Mouse (Mus musculus) midbrain, embryonic 12.5 days (tissue): ENCODE data around the gene Ptrh2. TPM values are rescaled to one million over a fixed set of nuclear protein-coding genes. Genes with fewer than 3 reads are reported as not detected.

Source experiments
- ATAC-seq: fragments of 200-750 bp; cut with Nextera tagmentation; 2 replicates; pipeline ENCODE4 v1.8.0; 2017; ENCODE audit warnings: low read depth, moderate TSS enrichment, moderate library complexity; ENCODE audit not compliant: low FRiP score
- H3K27ac ChIP-seq: fragments of 300-500 bp; sonication (generic); replicated peaks from 2 replicates; pipeline ENCODE4 v1.5.1; 2016; ENCODE audit warnings: mild to moderate bottlenecking
- H3K27me3 ChIP-seq: fragments of 300-500 bp; sonication (generic); 2 replicates; pipeline ENCODE4 v1.6.1; 2016; ENCODE audit warnings: mild to moderate bottlenecking
- H3K36me3 ChIP-seq: fragments of 300-500 bp; sonication (generic); 2 replicates; pipeline ENCODE4 v1.6.1; 2016
- H3K4me1 ChIP-seq: fragments of 300-500 bp; sonication (generic); 2 replicates; pipeline ENCODE4 v1.6.1; 2016
- H3K4me2 ChIP-seq: fragments of 300-500 bp; sonication (generic); replicated peaks from 2 replicates; pipeline ENCODE4 v1.6.1; 2016; ENCODE audit warnings: mild to moderate bottlenecking, moderate library complexity
- H3K4me3 ChIP-seq: fragments of 300-500 bp; sonication (generic); 2 replicates; pipeline ENCODE4 v1.5.1; 2016; ENCODE audit warnings: mild to moderate bottlenecking
- H3K9ac ChIP-seq: fragments of 300-500 bp; sonication (generic); replicated peaks from 2 replicates; pipeline ENCODE4 v1.6.1; 2016; ENCODE audit warnings: mild to moderate bottlenecking, moderate library complexity
- H3K9me3 ChIP-seq: fragments of 300-500 bp; sonication (generic); 2 replicates; pipeline ENCODE4 v1.6.1; 2016; ENCODE audit warnings: mild to moderate bottlenecking
- WGBS: fragments of 180-500 bp; shearing (Covaris S2); methylation state at CpG from one replicate; pipeline ENCODE4 v1.1.7; 2016; 5-methylcytosine and 5-hydroxymethylcytosine counted together
- polyA plus RNA-seq: library from polyadenylated mRNA; unstranded; fragments of >200 nt; fragmentation: Nextera tagmentation; extraction: Ambion mirVana; gene quantifications from 2 replicates; pipeline ENCODE4 v1.2.1, GENCODE M21; 2016

The Ptrh2 gene
- polyA plus RNA-seq, 1 experiment from 2014 or later = 36.8 TPM

- H3K4me2 ChIP-seq = no peak overlapping the region
- H3K9ac ChIP-seq = no peak overlapping the region
- H3K27me3 ChIP-seq = no peaks in the 10 kb centered on the region
- no peak overlapping the region for H3K4me3 ChIP-seq
- WGBS = 44% methylated on average over 3 of the region's 3 CpGs
- no peak overlapping the region for H3K27ac ChIP-seq
- H3K36me3 ChIP-seq = no peaks in the 10 kb centered on the region
- H3K4me1 ChIP-seq = no peaks in the 10 kb centered on the region
- H3K9me3 ChIP-seq = no peaks in the 10 kb centered on the region
- ATAC-seq = no peak
Measured at GRCm38 (mm10) chr11:86653446-86653845, 30.3 kb upstream of the Ptrh2 start.

- 93% methylated on average over 4 of the region's 4 CpGs for WGBS
- no peak overlapping the region for H3K4me2 ChIP-seq
- H3K9ac ChIP-seq = no peak overlapping the region
- no peak overlapping the region for H3K27ac ChIP-seq
- H3K9me3 ChIP-seq = no peaks in the 10 kb centered on the region
- ATAC-seq = no peak
- no peaks in the 10 kb centered on the region for H3K27me3 ChIP-seq
- no peaks in the 10 kb centered on the region for H3K4me1 ChIP-seq
- H3K4me3 ChIP-seq = no peak overlapping the region
- no peaks in the 10 kb centered on the region for H3K36me3 ChIP-seq
Measured at GRCm38 (mm10) chr11:86654096-86654495, 29.7 kb upstream of the Ptrh2 start.

- 74% methylated on average over 1 of the region's 1 CpGs for WGBS
- H3K9me3 ChIP-seq = no peaks in the 10 kb centered on the region
- peaks cover 4% of the 10 kb centered on the region; the same call in 1 of the 2 replicates for H3K36me3 ChIP-seq
- no peak overlapping the region for H3K27ac ChIP-seq
- no peaks in the 10 kb centered on the region for H3K4me1 ChIP-seq
- H3K4me3 ChIP-seq = no peak overlapping the region
- ATAC-seq = no peak
- H3K4me2 ChIP-seq = no peak overlapping the region
- no peak overlapping the region for H3K9ac ChIP-seq
- no peaks in the 10 kb centered on the region for H3K27me3 ChIP-seq
Measured at GRCm38 (mm10) chr11:86655671-86656070, 28.1 kb upstream of the Ptrh2 start.

GRCm38 (mm10) chr11:86656849-86657567 is 26.8 kb upstream of the Ptrh2 start:
- H3K4me1 ChIP-seq = no peaks in the 10 kb centered on the region
- H3K4me3 ChIP-seq = no peak overlapping the region
- ATAC-seq = no peak
- no peak overlapping the region for H3K4me2 ChIP-seq
- no peaks in the 10 kb centered on the region for H3K9me3 ChIP-seq
- 91% methylated on average over 4 of the region's 4 CpGs for WGBS
- H3K27me3 ChIP-seq = no peaks in the 10 kb centered on the region
- H3K36me3 ChIP-seq = peaks cover 12% of the 10 kb centered on the region
- no peak overlapping the region for H3K27ac ChIP-seq
- H3K9ac ChIP-seq = no peak overlapping the region

GRCm38 (mm10) chr11:86657863-86658262 is 25.9 kb upstream of the Ptrh2 start:
- Histone ChIP-seq H3K4me1 (no peaks in the 10 kb centered on the region), H3K27me3 (no peaks in the 10 kb centered on the region), H3K9me3 (no peaks in the 10 kb centered on the region), H3K27ac (no peak overlapping the region), H3K9ac (no peak overlapping the region), H3K36me3 (peaks cover 19% of the 10 kb centered on the region), H3K4me3 (no peak overlapping the region), H3K4me2 (no peak overlapping the region)
- ATAC-seq = no peak

- WGBS = 95% methylated on average over 8 of the region's 8 CpGs
- H3K9me3 ChIP-seq = no peaks in the 10 kb centered on the region
- no peak overlapping the region for H3K4me3 ChIP-seq
- H3K27me3 ChIP-seq = no peaks in the 10 kb centered on the region
- H3K9ac ChIP-seq = no peak overlapping the region
- no peak for ATAC-seq
- no peaks in the 10 kb centered on the region for H3K4me1 ChIP-seq
- no peak overlapping the region for H3K4me2 ChIP-seq
- peaks cover 45% of the 10 kb centered on the region for H3K36me3 ChIP-seq
- H3K27ac ChIP-seq = no peak overlapping the region
Measured at GRCm38 (mm10) chr11:86662986-86663895, 20.5 kb upstream of the Ptrh2 start.

GRCm38 (mm10) chr11:86663977-86664376 is 19.8 kb upstream of the Ptrh2 start:
- Histone ChIP-seq H3K9me3 (no peaks in the 10 kb centered on the region), H3K9ac (no peak overlapping the region), H3K4me3 (no peak overlapping the region), H3K4me1 (no peaks in the 10 kb centered on the region), H3K27me3 (no peaks in the 10 kb centered on the region), H3K27ac (no peak overlapping the region), H3K36me3 (peaks cover 45% of the 10 kb centered on the region), H3K4me2 (no peak overlapping the region)
- no peak for ATAC-seq

- Histone ChIP-seq H3K27me3 (no peaks in the 10 kb centered on the region), H3K4me1 (no peaks in the 10 kb centered on the region), H3K9ac (no peak overlapping the region), H3K4me3 (no peak overlapping the region), H3K36me3 (peaks cover 45% of the 10 kb centered on the region), H3K9me3 (no peaks in the 10 kb centered on the region), H3K4me2 (no peak overlapping the region), H3K27ac (no peak overlapping the region)
- ATAC-seq = no peak
- 90% methylated on average over 3 of the region's 3 CpGs for WGBS
Measured at GRCm38 (mm10) chr11:86664406-86664805, 19.4 kb upstream of the Ptrh2 start.

- WGBS = 96% methylated on average over 2 of the region's 2 CpGs
- Histone ChIP-seq H3K27ac (no peak overlapping the region), H3K27me3 (no peaks in the 10 kb centered on the region), H3K4me2 (no peak overlapping the region), H3K9me3 (no peaks in the 10 kb centered on the region), H3K4me3 (no peak overlapping the region), H3K36me3 (peaks cover 28% of the 10 kb centered on the region), H3K9ac (no peak overlapping the region), H3K4me1 (no peaks in the 10 kb centered on the region)
- no peak for ATAC-seq
Measured at GRCm38 (mm10) chr11:86667553-86667952, 16.2 kb upstream of the Ptrh2 start.

- Histone ChIP-seq H3K4me1 (no peaks in the 10 kb centered on the region), H3K4me2 (no peak overlapping the region), H3K9me3 (no peaks in the 10 kb centered on the region), H3K36me3 (peaks cover 23% of the 10 kb centered on the region), H3K4me3 (no peak overlapping the region), H3K27ac (no peak overlapping the region), H3K27me3 (no peaks in the 10 kb centered on the region), H3K9ac (no peak overlapping the region)
- WGBS = 93% methylated on average over 3 of the region's 3 CpGs
- no peak for ATAC-seq
Measured at GRCm38 (mm10) chr11:86668169-86668568, 15.6 kb upstream of the Ptrh2 start.

GRCm38 (mm10) chr11:86671041-86671675 is 12.6 kb upstream of the Ptrh2 start:
- 69% methylated on average over 3 of the region's 3 CpGs for WGBS
- H3K27me3 ChIP-seq = no peaks in the 10 kb centered on the region
- no peaks in the 10 kb centered on the region for H3K9me3 ChIP-seq
- no peaks in the 10 kb centered on the region for H3K36me3 ChIP-seq
- H3K4me1 ChIP-seq = no peaks in the 10 kb centered on the region
- no peak overlapping the region for H3K4me3 ChIP-seq
- no peak overlapping the region for H3K27ac ChIP-seq
- H3K4me2 ChIP-seq = no peak overlapping the region
- no peak overlapping the region for H3K9ac ChIP-seq
- ATAC-seq = no peak

GRCm38 (mm10) chr11:86672772-86673171 is 11.0 kb upstream of the Ptrh2 start:
- Histone ChIP-seq H3K9ac (no peak overlapping the region), H3K27ac (no peak overlapping the region), H3K9me3 (no peaks in the 10 kb centered on the region), H3K36me3 (peaks cover 3% of the 10 kb centered on the region; the same call in 1 of the 2 replicates), H3K27me3 (no peaks in the 10 kb centered on the region), H3K4me1 (no peaks in the 10 kb centered on the region), H3K4me2 (no peak overlapping the region), H3K4me3 (no peak overlapping the region)
- no peak for ATAC-seq
- WGBS = 88% methylated on average over 3 of the region's 3 CpGs
